In the genomic region with DNA sequence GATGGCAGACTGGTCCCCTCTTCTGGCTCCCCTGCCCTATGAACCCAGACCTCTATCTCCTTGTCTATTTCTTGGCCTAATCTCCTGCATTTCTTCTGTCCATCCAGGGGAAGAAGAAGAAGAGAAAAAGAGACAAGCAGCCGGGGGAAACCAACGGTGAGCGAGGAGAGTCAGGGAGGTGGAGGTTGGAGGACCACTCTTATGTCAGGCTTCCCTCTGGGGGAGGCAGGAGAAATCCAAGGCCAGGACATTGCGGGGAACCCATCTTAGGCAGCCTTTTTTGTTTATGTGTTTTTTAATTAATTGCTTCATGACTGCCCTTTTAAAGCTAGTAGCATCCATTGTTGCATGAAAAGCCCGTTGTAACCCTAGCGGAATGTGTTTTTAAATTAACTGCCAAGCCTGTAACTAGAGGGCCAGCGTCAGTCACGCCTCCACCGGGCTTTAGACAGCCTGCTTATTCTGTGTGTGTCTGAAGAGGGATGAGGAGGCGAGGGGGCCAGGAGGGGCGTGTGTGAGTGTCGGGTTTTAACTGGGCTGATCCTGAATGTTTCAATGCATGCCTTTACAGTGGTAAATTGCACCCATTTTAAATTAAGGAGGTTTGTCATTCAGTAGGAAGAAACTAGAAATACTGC, we compare ENCODE assay signal across 11 mouse cellular contexts.
DNase-seq lines count a peak whose midpoint lies in the region; ATAC-seq and TF ChIP-seq lines count a peak whose summit lies in the region.
"Had no signal": no experiment of that assay in that cellular context is flagged by ENCODE, and none has a peak within 500 bp of the region (broad histone marks: within the 10 kb centered on the region; RNA-seq: fewer than 3 reads in every experiment).

No protein-coding gene starts in this region.

- no peaks in the 10 kb centered on the region for H3K27me3 ChIP-seq in liver, embryonic 12.5 days (replicated peaks)
- H3K27me3 ChIP-seq in midbrain, embryonic 14.5 days (ENCODE audit: control insufficient read depth, insufficient read depth, low read length): no peaks in the 10 kb centered on the region

- intact Hi-C loops in left cerebral cortex, postnatal 10 days (cut with DNase I): no loop called here

- no peak overlapping the region; the same call in 1 of the 2 replicates for H3K9ac ChIP-seq in liver, embryonic 12.5 days
- no peak overlapping the region for H3K9ac ChIP-seq in midbrain, embryonic 14.5 days (replicated peaks; ENCODE audit: low read length)

- DNase-seq in liver: no peak
- DNase-seq in embryo, embryonic 9.5 days (ENCODE audit: extremely low spot score): peak; percentile 52
- peak; percentile 40 for DNase-seq in kidney, postnatal 10 days
- peak; percentile 73 for DNase-seq in midbrain, embryonic 14.5 days
- no peak for DNase-seq in left cerebral cortex, postnatal 10 days (ENCODE audit: extremely low spot score in 1 of 2, low spot score in 2 of 2)
- no peak for DNase-seq in right cerebral cortex, adult 18-20 months
- no peak for DNase-seq in layer of hippocampus, adult 2 months (ENCODE audit: low spot score in 2 of 2)
- DNase-seq: adrenal gland, postnatal 10 days; cerebellum, adult 9-11 months; thymus, postnatal 25 days had no signal

- peak overlapping the region; percentile 73 for H3K27ac ChIP-seq in liver, embryonic 12.5 days
- peak overlapping the region; percentile 62 for H3K27ac ChIP-seq in midbrain, embryonic 14.5 days (replicated peaks; ENCODE audit: low read depth, low read length)
- no peak overlapping the region for H3K27ac ChIP-seq in layer of hippocampus, adult 2 months

- H3K4me2 ChIP-seq in liver, embryonic 12.5 days: no peak overlapping the region
- H3K4me2 ChIP-seq in midbrain, embryonic 14.5 days (ENCODE audit: low read length): no peak overlapping the region

- no peak for TF ChIP-seq CTCF in layer of hippocampus, adult 2 months (conservative IDR thresholded peaks at IDR 0.05)

- no peak overlapping the region for H3K4me3 ChIP-seq in liver, embryonic 12.5 days
- no peak overlapping the region for H3K4me3 ChIP-seq in midbrain, embryonic 14.5 days (replicated peaks; ENCODE audit: low read depth, low read length)
- no peak overlapping the region for H3K4me3 ChIP-seq in layer of hippocampus, adult 2 months

- ATAC-seq in liver, embryonic 12.5 days: no peak
- ATAC-seq in midbrain, embryonic 14.5 days (ENCODE audit: low FRiP score, low TSS enrichment): peak; percentile 44; the same call in 1 of the 2 replicates

- no peaks in the 10 kb centered on the region for H3K9me3 ChIP-seq in liver, embryonic 12.5 days (replicated peaks)
- H3K9me3 ChIP-seq in midbrain, embryonic 14.5 days (ENCODE audit: control insufficient read depth, low read length): no peaks in the 10 kb centered on the region

- peaks cover 50% of the 10 kb centered on the region for H3K36me3 ChIP-seq in liver, embryonic 12.5 days
- peaks cover 35% of the 10 kb centered on the region for H3K36me3 ChIP-seq in midbrain, embryonic 14.5 days (ENCODE audit: control insufficient read depth, insufficient read depth, low read length)

- H3K4me1 ChIP-seq in liver, embryonic 12.5 days: peaks cover 53% of the 10 kb centered on the region
- peaks cover 18% of the 10 kb centered on the region; the same call in 1 of the 2 replicates for H3K4me1 ChIP-seq in midbrain, embryonic 14.5 days (ENCODE audit: control insufficient read depth, insufficient read depth, low read length)

- 75% methylated on average over 12 of the region's 12 CpGs for WGBS in liver, embryonic 12.5 days (ENCODE audit: insufficient replicate concordance)
- WGBS in midbrain, embryonic 14.5 days: 7% methylated on average over 12 of the region's 12 CpGs

Comparison
In these comparisons a context has a peak if more than half of its experiments do, and no peak if none do; other contexts are left out.
1. DNase-seq: peak in embryo, embryonic 9.5 days (single experiment), kidney, postnatal 10 days (single experiment) and midbrain, embryonic 14.5 days (single experiment); none in liver (single experiment), left cerebral cortex, postnatal 10 days (0 of 2), right cerebral cortex, adult 18-20 months (single experiment) and layer of hippocampus, adult 2 months (0 of 2).